Mouse (Mus musculus): Measurements from ENCODE around the gene Dpp10.

Dpp10 gene

GRCm38 (mm10) chr1:124044925-124045640 is at the start of gene Dpp10:
Dpp10 (minus strand) TSS chr1:124045559.
- DNase-seq (ENCODE audit: low spot score): no peak

DNA sequence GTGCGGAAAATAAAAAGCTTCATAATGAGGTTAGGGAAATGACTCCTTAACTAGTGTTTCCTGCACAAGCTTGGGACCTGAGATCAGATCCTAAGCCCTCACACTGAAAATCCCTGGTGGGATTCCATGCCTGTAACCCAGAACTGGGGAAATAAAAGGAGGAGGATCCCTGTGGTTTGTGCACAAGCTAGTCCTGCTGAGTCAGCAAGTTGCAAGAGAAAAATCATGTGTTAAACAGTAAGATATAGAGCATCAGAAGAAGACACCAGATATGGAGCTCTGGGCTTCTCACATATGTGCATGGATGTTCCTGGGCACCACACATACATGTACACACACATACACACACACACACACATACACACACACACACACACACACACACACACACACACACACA is 3.2 kb upstream of the Dpp10 start:
- no peak for DNase-seq (ENCODE audit: low spot score)

DNA sequence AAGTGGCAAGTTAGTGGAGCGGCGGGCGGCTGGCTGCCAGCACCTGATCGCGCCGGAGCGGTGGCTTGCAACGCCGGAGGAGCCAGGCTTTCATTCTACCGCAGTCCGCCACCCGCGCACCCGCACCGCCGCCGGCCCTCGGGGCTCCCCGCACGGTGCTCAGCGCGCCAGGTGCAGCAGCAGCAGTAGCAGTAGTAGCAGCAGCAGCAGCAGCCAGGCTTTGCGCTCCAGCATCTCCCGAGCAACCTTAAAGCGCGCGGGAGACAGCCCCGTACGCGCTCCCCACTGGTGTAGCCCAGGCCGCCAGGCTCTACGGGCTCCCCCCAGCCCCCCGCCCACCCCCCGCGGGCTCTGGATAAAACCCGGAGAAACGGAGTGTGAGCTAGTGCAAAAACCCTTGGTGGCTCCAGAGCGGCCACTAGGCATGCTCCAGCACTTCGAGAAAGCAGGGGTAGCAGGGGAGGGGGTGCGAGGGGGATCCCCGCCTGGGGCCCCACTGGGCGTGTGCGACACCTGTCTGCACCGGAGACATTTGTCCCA is 472 bp upstream of the Dpp10 start:
- DNase-seq (ENCODE audit: low spot score): no peak

DNA sequence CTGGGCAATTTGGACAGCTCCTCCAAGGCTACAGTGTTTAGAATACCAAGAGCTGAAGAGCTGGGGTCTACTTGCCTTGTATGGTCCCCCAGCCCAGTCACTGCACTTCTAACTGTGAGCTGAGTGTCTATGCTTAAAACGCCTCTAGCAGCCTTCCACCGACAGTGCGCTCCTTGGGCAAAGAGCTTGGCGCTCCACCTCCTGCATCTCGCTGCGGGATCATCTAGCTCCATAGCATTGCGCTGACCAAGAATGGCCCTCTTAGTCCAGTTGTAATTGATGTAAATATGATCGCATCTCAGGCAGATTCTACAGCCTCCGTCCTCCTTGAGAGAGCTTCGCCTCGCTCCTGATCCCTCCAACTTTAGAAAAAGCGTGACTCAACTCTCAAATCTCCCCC is 1.2 kb downstream of the Dpp10 start:
- DNase-seq (ENCODE audit: low spot score): no peak

- DNase-seq (ENCODE audit: low spot score): no peak
These were observed 1.9 kb downstream of the Dpp10 start for GRCm38 (mm10) chr1:124043421-124043820.

DNA sequence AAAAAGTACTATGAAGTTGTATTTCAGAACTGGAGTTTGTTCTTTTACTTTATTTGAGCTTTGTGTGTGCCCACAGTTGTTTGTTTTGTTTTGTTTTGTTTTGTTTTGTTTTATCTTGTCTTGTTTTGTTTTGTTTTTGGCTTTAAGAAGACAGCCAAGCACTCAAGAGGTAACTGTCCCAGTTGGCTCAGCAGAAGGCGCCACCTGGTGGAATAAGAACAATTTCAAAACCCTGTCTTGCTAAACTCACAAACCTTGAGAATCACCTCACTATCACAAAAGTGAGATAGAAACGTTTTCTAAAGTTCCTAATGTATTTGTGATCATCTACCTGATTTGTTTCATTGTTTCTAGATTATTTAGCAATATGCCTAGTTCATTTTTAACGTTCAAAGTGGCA is 3.8 kb downstream of the Dpp10 start:
- DNase-seq (ENCODE audit: low spot score): no peak

GRCm38 (mm10) chr1:124035306-124035990 is 9.9 kb downstream of the Dpp10 start:
- DNase-seq (ENCODE audit: low spot score): no peak

DNA sequence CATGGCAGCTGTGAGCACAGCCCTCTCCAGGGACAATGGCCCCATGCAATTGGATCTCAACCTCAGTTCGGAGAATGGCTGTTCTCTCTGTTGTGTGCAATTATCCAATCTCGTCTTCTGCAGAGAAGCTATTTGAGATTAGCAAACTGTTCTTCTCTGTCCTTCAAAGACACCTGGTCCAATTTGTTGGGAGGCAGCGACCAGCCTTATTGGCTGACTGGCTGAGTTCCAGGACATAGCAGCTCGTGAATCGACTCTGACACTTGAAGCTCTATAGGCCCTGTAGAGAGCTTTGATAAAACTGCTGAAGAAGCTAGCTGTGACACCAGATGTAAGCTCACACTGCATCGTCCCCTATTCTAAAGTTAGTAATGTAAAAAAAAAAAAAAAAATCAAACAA is 12.7 kb downstream of the Dpp10 start:
- no peak for DNase-seq (ENCODE audit: low spot score)

DNA sequence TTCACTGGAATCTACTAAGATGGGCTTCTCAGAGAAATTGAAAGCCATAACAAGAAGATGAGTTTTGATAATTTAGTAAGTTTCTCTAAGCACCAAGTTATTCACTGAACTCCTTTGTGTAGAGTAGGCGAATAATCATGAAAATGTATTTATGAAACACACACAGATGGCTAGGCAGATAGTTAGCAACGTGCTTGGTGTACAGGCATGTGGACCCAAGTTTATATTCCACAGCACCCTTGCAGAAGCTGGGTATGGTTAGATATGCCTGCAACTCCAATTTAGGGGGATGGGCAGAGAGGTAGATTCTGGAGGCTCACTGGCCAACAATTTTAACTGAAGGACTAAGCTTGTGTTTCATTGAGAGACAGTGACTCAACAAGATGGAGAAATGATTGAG is 13.4 kb downstream of the Dpp10 start:
- DNase-seq (ENCODE audit: low spot score): no peak

- no peak for DNase-seq (ENCODE audit: low spot score)
These were observed 42.6 kb downstream of the Dpp10 start for GRCm38 (mm10) chr1:124002797-124003196.

GRCm38 (mm10) chr1:123995780-123996179 is 49.6 kb downstream of the Dpp10 start:
- no peak for DNase-seq (ENCODE audit: low spot score)

GRCm38 (mm10) chr1:123985324-123986024 is 59.9 kb downstream of the Dpp10 start:
- no peak for DNase-seq (ENCODE audit: low spot score)

- DNase-seq (ENCODE audit: low spot score): no peak
These were observed 66.8 kb downstream of the Dpp10 start for GRCm38 (mm10) chr1:123978597-123978996.

GRCm38 (mm10) chr1:123974621-123975020 is 70.7 kb downstream of the Dpp10 start:
- peak; percentile 15 for DNase-seq (ENCODE audit: low spot score)

DNA sequence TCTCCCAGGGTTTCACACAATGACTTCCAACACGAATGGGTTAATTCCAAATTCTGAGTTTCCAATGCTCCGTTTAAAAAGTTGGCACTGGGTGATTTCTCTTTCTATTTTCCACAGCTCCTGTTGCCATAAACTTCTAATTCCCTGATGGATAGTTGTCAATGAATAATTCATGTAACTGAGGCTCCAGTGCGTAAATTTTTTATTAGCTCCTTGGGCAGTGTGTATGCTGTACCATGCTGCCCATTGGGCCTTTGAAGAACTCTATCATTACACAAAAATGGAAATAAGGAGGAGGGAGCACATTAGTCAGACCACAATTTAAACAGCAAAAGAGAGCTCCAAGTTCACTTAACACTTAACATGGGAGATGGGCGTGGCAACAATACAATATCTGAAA is 99.2 kb downstream of the Dpp10 start:
- no peak for DNase-seq (ENCODE audit: low spot score)

GRCm38 (mm10) chr1:123940826-123941225 is 104.5 kb downstream of the Dpp10 start:
- no peak for DNase-seq (ENCODE audit: low spot score)

GRCm38 (mm10) chr1:123933812-123934727 is 111.3 kb downstream of the Dpp10 start:
- no peak for DNase-seq (ENCODE audit: low spot score)

DNA sequence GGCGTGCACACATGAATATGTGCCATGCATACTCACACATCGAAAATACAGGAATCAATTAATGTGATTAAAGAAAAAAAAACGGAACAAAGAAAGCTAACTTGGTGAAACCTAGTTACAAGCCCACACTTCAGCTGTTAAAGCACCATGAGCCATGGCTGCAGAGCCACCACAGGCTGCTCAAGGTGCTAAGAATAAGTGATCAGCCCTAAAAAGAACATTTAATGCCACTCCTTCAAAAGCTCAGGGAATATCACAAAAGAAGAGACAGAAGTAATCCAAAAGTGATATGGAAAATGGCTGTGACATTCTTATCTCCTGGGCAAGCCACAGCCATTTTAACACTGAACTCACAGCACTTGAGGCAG is 117.4 kb downstream of the Dpp10 start:
- no peak for DNase-seq (ENCODE audit: low spot score)

- DNase-seq (ENCODE audit: low spot score): no peak
These were observed 117.9 kb downstream of the Dpp10 start for GRCm38 (mm10) chr1:123927278-123928002.

GRCm38 (mm10) chr1:123924905-123925304 is 120.5 kb downstream of the Dpp10 start:
- no peak for DNase-seq (ENCODE audit: low spot score)

GRCm38 (mm10) chr1:123923907-123924306 is 121.5 kb downstream of the Dpp10 start:
- no peak for DNase-seq (ENCODE audit: low spot score)

All from layer of hippocampus, adult 9-10 months (tissue).